Mouse (Mus musculus): ENCODE measurements around the gene Ptprs. TPM values are rescaled to one million over a fixed set of nuclear protein-coding genes. Genes with fewer than 3 reads are reported as not detected.
A peak's percentile ranks its signal among the peaks of the same experiment; 100 is the strongest.

Gene Ptprs
- total and polyA plus RNA-seq, 2 experiments from 2014 or later = 15.7 to 136 TPM

DNA sequence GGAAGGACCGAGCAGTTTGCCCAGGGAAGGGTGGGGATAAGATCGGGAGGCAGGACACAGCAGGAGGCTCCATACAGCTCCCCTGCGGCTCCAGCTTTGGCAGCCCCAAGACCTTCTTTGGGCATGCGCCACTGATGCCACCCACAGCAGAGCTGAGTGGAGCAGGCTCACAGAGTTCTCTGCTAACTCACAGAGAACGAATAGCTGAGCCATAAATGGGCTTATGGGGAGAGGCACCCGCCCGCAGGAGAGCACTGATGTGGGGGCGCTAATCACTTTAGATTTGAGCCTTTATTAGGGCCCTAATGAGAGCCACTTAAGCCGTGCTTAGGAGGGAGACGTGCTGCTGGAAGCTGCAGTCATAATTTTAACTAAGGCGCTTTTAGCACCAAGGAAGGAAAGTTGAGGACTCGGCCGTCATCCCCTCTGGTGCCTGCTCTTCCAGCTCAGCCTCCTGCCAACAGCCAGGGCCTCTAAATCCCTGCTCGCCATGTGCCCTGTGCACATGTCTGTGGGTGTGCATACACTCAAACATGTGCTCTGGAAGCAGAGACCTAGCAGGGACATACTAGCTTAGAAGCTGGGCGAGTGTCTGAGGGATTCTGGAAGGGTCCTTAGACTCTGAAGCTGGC lies 105.1 kb downstream of the Ptprs start:
- no peak for DNase-seq (ENCODE audit: low spot score)
- Histone ChIP-seq H3K9me3 (replicated peaks; ENCODE audit: control insufficient read depth, low read length) (no peaks in the 10 kb centered on the region), H3K9ac (replicated peaks; ENCODE audit: low read depth, low read length) (no peak overlapping the region), H3K27me3 (ENCODE audit: control insufficient read depth, insufficient read depth, low read length) (no peaks in the 10 kb centered on the region), H3K36me3 (replicated peaks; ENCODE audit: control insufficient read depth, insufficient read depth, low read length) (peaks cover 52% of the 10 kb centered on the region), H3K4me3 (ENCODE audit: low read depth, low read length) (no peak overlapping the region), H3K4me1 (ENCODE audit: control insufficient read depth, insufficient read depth) (peaks cover under 1% of the 10 kb centered on the region; the same call in 1 of the 2 replicates), H3K27ac (ENCODE audit: low read depth) (no peak overlapping the region; the same call in 1 of the 2 replicates), H3K4me2 (ENCODE audit: low read depth, low read length) (no peak overlapping the region)
- TF ChIP-seq CTCF (IDR thresholded peaks at IDR 0.05; ENCODE audit: low read depth) (no peak), EP300 (IDR thresholded peaks at IDR 0.05; ENCODE audit: low read depth) (no peak)
- WGBS = 75% methylated on average over 15 of the region's 15 CpGs
- ATAC-seq (ENCODE audit: insufficient read depth, low read depth) = no peak

DNA sequence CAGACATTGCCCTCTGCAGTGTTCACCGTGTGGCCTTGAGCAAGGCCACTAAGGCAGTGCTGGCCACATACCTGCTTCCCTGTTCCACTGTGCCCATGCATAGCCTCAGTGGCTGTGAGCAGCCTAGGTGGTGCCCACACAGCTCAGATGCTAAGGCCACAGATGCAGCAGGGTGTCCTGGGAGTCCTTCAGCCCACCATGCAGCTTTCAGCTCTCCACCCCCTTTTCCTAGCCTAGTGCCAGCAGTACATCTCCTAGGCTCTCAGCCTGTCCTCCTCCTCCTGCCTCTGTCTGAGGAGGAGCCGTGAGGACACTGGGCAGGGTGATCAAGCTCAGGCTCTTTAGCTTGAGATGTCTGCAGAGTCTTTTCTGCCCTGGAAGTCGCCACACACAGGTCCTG lies 106.2 kb downstream of the Ptprs start:
- H3K4me2 ChIP-seq (ENCODE audit: low read depth, low read length) = no peak overlapping the region
- no peaks in the 10 kb centered on the region for H3K9me3 ChIP-seq (replicated peaks; ENCODE audit: control insufficient read depth, low read length)
- H3K4me3 ChIP-seq (ENCODE audit: low read depth, low read length) = no peak overlapping the region
- TF ChIP-seq CTCF (IDR thresholded peaks at IDR 0.05; ENCODE audit: low read depth) (no peak), EP300 (IDR thresholded peaks at IDR 0.05; ENCODE audit: low read depth) (no peak)
- H3K27ac ChIP-seq (ENCODE audit: low read depth) = no peak overlapping the region
- H3K9ac ChIP-seq (replicated peaks; ENCODE audit: low read depth, low read length) = no peak overlapping the region
- peaks cover 8% of the 10 kb centered on the region; the same call in 1 of the 2 replicates for H3K4me1 ChIP-seq (ENCODE audit: control insufficient read depth, insufficient read depth)
- peaks cover 48% of the 10 kb centered on the region for H3K36me3 ChIP-seq (replicated peaks; ENCODE audit: control insufficient read depth, insufficient read depth, low read length)
- H3K27me3 ChIP-seq (ENCODE audit: control insufficient read depth, insufficient read depth, low read length) = no peaks in the 10 kb centered on the region
- DNase-seq (ENCODE audit: low spot score) = no peak
- 74% methylated on average over 3 of the region's 3 CpGs for WGBS
- ATAC-seq (ENCODE audit: insufficient read depth, low read depth) = no peak

- H3K36me3 ChIP-seq (replicated peaks; ENCODE audit: control insufficient read depth, insufficient read depth, low read length) = peaks cover 52% of the 10 kb centered on the region
- H3K4me1 ChIP-seq (ENCODE audit: control insufficient read depth, insufficient read depth) = peaks cover 8% of the 10 kb centered on the region; the same call in 1 of the 2 replicates
- 89% methylated on average over 6 of the region's 6 CpGs for WGBS
- ATAC-seq (ENCODE audit: insufficient read depth, low read depth) (no peak), DNase-seq (ENCODE audit: low spot score) (no peak)
- no peak overlapping the region for H3K27ac ChIP-seq (ENCODE audit: low read depth)
- H3K27me3 ChIP-seq (ENCODE audit: control insufficient read depth, insufficient read depth, low read length) = no peaks in the 10 kb centered on the region
- no peak overlapping the region for H3K9ac ChIP-seq (replicated peaks; ENCODE audit: low read depth, low read length)
- H3K4me2 ChIP-seq (ENCODE audit: low read depth, low read length) = no peak overlapping the region
- H3K9me3 ChIP-seq (replicated peaks; ENCODE audit: control insufficient read depth, low read length) = no peaks in the 10 kb centered on the region
- H3K4me3 ChIP-seq (ENCODE audit: low read depth, low read length) = no peak overlapping the region
- TF ChIP-seq CTCF (IDR thresholded peaks at IDR 0.05; ENCODE audit: low read depth) (no peak), EP300 (IDR thresholded peaks at IDR 0.05; ENCODE audit: low read depth) (no peak)
Observed at GRCm38 (mm10) chr17:56368291-56368790, 107.9 kb downstream of the Ptprs start.

DNA sequence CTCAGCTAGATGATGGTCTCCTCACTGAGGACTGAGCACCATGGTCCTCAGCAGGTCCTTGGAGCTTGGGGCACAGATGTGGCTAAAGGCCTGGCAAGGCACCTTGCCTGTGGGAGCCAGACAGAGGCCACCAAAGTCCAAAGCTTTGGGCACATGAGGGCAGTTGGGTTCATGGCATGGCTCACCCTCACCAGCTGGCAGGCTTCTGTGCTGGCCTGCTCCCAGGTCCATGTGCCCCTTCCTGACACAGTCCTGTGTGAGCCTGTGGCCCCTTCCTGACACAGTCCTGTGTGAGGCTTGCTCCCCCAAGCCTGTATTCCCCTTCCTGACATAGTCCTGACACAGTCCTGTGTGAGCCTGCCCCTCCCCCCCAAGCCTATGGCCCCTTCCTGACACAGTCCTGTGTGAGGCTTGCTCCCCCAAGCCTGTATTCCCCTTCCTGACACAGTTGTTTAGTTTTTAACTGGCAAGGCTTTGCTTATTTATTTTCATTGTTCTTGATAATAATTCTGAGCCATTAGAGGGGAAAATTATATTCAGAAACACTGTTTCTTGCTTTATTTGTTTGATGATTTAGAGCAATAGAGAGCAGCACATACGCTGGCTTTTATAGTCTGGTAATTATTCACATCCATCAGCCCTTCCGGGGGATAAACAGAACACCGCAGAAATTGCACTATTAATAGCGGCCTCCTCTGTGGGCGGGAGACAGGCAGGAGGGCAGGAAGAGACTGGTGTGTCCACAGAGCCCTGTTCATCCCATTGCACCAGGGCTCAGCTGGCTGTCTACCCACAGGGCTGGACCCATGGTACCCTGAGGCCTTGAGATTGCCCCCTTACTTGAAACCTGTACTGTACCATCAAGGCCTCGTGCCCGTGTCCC lies 110.3 kb downstream of the Ptprs start:
- Histone ChIP-seq H3K9ac (replicated peaks; ENCODE audit: low read depth, low read length) (no peak overlapping the region), H3K4me2 (ENCODE audit: low read depth, low read length) (no peak overlapping the region), H3K27me3 (ENCODE audit: control insufficient read depth, insufficient read depth, low read length) (no peaks in the 10 kb centered on the region), H3K4me1 (ENCODE audit: control insufficient read depth, insufficient read depth) (peaks cover 8% of the 10 kb centered on the region; the same call in 1 of the 2 replicates), H3K36me3 (replicated peaks; ENCODE audit: control insufficient read depth, insufficient read depth, low read length) (peaks cover 39% of the 10 kb centered on the region), H3K4me3 (ENCODE audit: low read depth, low read length) (no peak overlapping the region), H3K27ac (ENCODE audit: low read depth) (no peak overlapping the region), H3K9me3 (replicated peaks; ENCODE audit: control insufficient read depth, low read length) (no peaks in the 10 kb centered on the region)
- 24% methylated on average over 7 of the region's 7 CpGs for WGBS
- DNase-seq (ENCODE audit: low spot score) (no peak), ATAC-seq (ENCODE audit: insufficient read depth, low read depth) (peak; percentile 25; the same call in 1 of the 2 replicates)
- TF ChIP-seq EP300 (IDR thresholded peaks at IDR 0.05; ENCODE audit: low read depth) (no peak), CTCF (IDR thresholded peaks at IDR 0.05; ENCODE audit: low read depth) (no peak)

Small RNA genes within 50 kb of the gene (microRNA-seq; reads per million reads assigned to microRNA genes)
- gene Mir6977 = 0.54 reads per million

Other genes starting within 250 kb of the Ptprs start
- 82.1 and 84.3 TPM in 2 replicates for gene Fem1a, start 219.7 kb downstream of the Ptprs start, total RNA-seq (2014; rRNA removed; ENCODE audit: low replicate concordance)
- 29.5 and 37.1 TPM in 2 replicates for gene Fem1a, start 219.7 kb downstream of the Ptprs start, polyA plus RNA-seq (2015; fragmentation: Nextera tagmentation; extraction: Ambion mirVana)
- 12.3 and 13.8 TPM in 2 replicates for gene Ticam1, start 199.7 kb downstream of the Ptprs start, total RNA-seq (2014; rRNA removed; ENCODE audit: low replicate concordance)
- 4.4 and 4.6 TPM in 2 replicates for gene Ticam1, start 199.7 kb downstream of the Ptprs start, polyA plus RNA-seq (2015; fragmentation: Nextera tagmentation; extraction: Ambion mirVana)
- 76.8 and 78.5 TPM in 2 replicates for gene Plin3, start 183.6 kb downstream of the Ptprs start, total RNA-seq (2014; rRNA removed; ENCODE audit: low replicate concordance)
- gene Plin3, start 183.6 kb downstream of the Ptprs start, polyA plus RNA-seq (2015; fragmentation: Nextera tagmentation; extraction: Ambion mirVana) = 70.9 and 73.0 TPM in 2 replicates
- gene Arrdc5, start 176.2 kb downstream of the Ptprs start, total RNA-seq (2014; rRNA removed; ENCODE audit: low replicate concordance) = not detected in 2 replicates
- not detected in 2 replicates for gene Arrdc5, start 176.2 kb downstream of the Ptprs start, polyA plus RNA-seq (2015; fragmentation: Nextera tagmentation; extraction: Ambion mirVana)
- 26.8 and 33.8 TPM in 2 replicates for gene Uhrf1, start 173.2 kb downstream of the Ptprs start, total RNA-seq (2014; rRNA removed; ENCODE audit: low replicate concordance)
- 13.2 and 14.4 TPM in 2 replicates for gene Uhrf1, start 173.2 kb downstream of the Ptprs start, polyA plus RNA-seq (2015; fragmentation: Nextera tagmentation; extraction: Ambion mirVana)
- gene Kdm4b, start 150.4 kb downstream of the Ptprs start, total RNA-seq (2014; rRNA removed; ENCODE audit: low replicate concordance) = 61.8 and 80.4 TPM in 2 replicates
- 16.1 and 17.7 TPM in 2 replicates for gene Kdm4b, start 150.4 kb downstream of the Ptprs start, polyA plus RNA-seq (2015; fragmentation: Nextera tagmentation; extraction: Ambion mirVana)
- gene Znrf4, start 35.9 kb upstream of the Ptprs start, total RNA-seq (2014; rRNA removed; ENCODE audit: low replicate concordance) = not detected in 2 replicates
- not detected in 2 replicates for gene Znrf4, start 35.9 kb upstream of the Ptprs start, polyA plus RNA-seq (2015; fragmentation: Nextera tagmentation; extraction: Ambion mirVana)
- gene Gm20219, start 77.9 kb upstream of the Ptprs start, total RNA-seq (2014; rRNA removed; ENCODE audit: low replicate concordance) = not detected in 2 replicates
- gene Gm20219, start 77.9 kb upstream of the Ptprs start, polyA plus RNA-seq (2015; fragmentation: Nextera tagmentation; extraction: Ambion mirVana) = 0.08 and 0.30 TPM in 2 replicates
- 16.4 and 63.4 TPM in 2 replicates for gene Safb2, start 108.1 kb upstream of the Ptprs start, total RNA-seq (2014; rRNA removed; ENCODE audit: low replicate concordance)
- 22.9 and 24.9 TPM in 2 replicates for gene Safb2, start 108.1 kb upstream of the Ptprs start, polyA plus RNA-seq (2015; fragmentation: Nextera tagmentation; extraction: Ambion mirVana)
- 15.4 and 39.8 TPM in 2 replicates for gene Safb, start 108.3 kb upstream of the Ptprs start, total RNA-seq (2014; rRNA removed; ENCODE audit: low replicate concordance)
- gene Safb, start 108.3 kb upstream of the Ptprs start, polyA plus RNA-seq (2015; fragmentation: Nextera tagmentation; extraction: Ambion mirVana) = 52.9 and 55.5 TPM in 2 replicates
- gene 2410015M20Rik, start 133.3 kb upstream of the Ptprs start, total RNA-seq (2014; rRNA removed; ENCODE audit: low replicate concordance) = 199 and 207 TPM in 2 replicates
- gene 2410015M20Rik, start 133.3 kb upstream of the Ptprs start, polyA plus RNA-seq (2015; fragmentation: Nextera tagmentation; extraction: Ambion mirVana) = 527 and 554 TPM in 2 replicates
- 1,192 and 2,008 TPM in 2 replicates for gene Rpl36, start 136.9 kb upstream of the Ptprs start, total RNA-seq (2014; rRNA removed; ENCODE audit: low replicate concordance)
- gene Rpl36, start 136.9 kb upstream of the Ptprs start, polyA plus RNA-seq (2015; fragmentation: Nextera tagmentation; extraction: Ambion mirVana) = 1,600 and 1,704 TPM in 2 replicates
- gene Lonp1, start 150.4 kb upstream of the Ptprs start, total RNA-seq (2014; rRNA removed; ENCODE audit: low replicate concordance) = 109 and 115 TPM in 2 replicates
- gene Lonp1, start 150.4 kb upstream of the Ptprs start, polyA plus RNA-seq (2015; fragmentation: Nextera tagmentation; extraction: Ambion mirVana) = 43.6 and 46.4 TPM in 2 replicates
- not detected in 2 replicates for gene Catsperd, start 151.7 kb upstream of the Ptprs start, total RNA-seq (2014; rRNA removed; ENCODE audit: low replicate concordance)
- 0.20 and 0.23 TPM in 2 replicates for gene Catsperd, start 151.7 kb upstream of the Ptprs start, polyA plus RNA-seq (2015; fragmentation: Nextera tagmentation; extraction: Ambion mirVana)
- 60.9 and 64.7 TPM in 2 replicates for gene Ranbp3, start 196.8 kb upstream of the Ptprs start, total RNA-seq (2014; rRNA removed; ENCODE audit: low replicate concordance)
- gene Ranbp3, start 196.8 kb upstream of the Ptprs start, polyA plus RNA-seq (2015; fragmentation: Nextera tagmentation; extraction: Ambion mirVana) = 38.8 and 40.6 TPM in 2 replicates
- gene Ndufa11, start 241.3 kb upstream of the Ptprs start, total RNA-seq (2014; rRNA removed; ENCODE audit: low replicate concordance) = 892 and 948 TPM in 2 replicates
- 1,914 and 1,978 TPM in 2 replicates for gene Ndufa11, start 241.3 kb upstream of the Ptprs start, polyA plus RNA-seq (2015; fragmentation: Nextera tagmentation; extraction: Ambion mirVana)
- gene Vmac, start 241.5 kb upstream of the Ptprs start, total RNA-seq (2014; rRNA removed; ENCODE audit: low replicate concordance) = 15.1 and 16.3 TPM in 2 replicates
- gene Vmac, start 241.5 kb upstream of the Ptprs start, polyA plus RNA-seq (2015; fragmentation: Nextera tagmentation; extraction: Ambion mirVana) = 10.7 and 11.0 TPM in 2 replicates

Measured in heart, postnatal 0 days (tissue).